Mouse (Mus musculus): ENCODE measurements at regions not wholly inside any gene's neighbourhood (a gene's known extent, or its start where the extent isn't known, plus 50 kb on each side); places are given as distances from the start of the nearest gene placed in this dataset.
A peak's percentile ranks its signal among the peaks of the same experiment; 100 is the strongest.

DNA sequence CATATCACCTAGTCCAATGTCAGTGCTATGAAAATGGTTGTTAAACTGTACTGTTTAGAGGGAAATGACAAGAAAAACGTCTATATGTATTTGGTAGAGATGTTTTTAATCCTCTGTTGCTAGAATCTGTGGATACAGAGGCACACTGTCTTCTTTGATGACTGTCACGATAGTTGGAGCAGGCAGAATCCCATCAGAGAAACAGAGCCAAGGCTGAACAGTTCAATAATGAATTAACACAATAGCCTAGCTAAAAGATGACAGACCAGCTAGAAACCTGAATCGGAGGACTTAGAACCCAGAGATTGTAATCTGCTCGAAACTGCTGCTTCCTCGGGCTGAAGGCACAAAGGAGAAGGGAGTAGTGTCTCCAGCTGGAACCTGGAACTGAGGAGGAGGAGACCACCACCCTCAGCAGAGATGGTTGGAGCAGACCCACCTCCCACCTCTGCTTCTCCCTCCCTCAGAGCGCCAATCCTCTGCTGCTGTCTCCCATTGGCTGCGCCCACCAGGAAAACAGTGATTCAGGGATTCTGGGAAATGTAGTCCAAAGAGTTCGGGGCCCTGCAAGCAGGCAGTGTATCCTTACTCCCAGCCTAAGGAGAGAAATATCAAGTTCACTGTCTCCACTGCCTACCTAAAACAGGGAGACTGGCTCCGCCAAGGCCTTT lies 98.2 kb upstream of the Mgme1 start:
- peak; percentile 58 for DNase-seq

DNA sequence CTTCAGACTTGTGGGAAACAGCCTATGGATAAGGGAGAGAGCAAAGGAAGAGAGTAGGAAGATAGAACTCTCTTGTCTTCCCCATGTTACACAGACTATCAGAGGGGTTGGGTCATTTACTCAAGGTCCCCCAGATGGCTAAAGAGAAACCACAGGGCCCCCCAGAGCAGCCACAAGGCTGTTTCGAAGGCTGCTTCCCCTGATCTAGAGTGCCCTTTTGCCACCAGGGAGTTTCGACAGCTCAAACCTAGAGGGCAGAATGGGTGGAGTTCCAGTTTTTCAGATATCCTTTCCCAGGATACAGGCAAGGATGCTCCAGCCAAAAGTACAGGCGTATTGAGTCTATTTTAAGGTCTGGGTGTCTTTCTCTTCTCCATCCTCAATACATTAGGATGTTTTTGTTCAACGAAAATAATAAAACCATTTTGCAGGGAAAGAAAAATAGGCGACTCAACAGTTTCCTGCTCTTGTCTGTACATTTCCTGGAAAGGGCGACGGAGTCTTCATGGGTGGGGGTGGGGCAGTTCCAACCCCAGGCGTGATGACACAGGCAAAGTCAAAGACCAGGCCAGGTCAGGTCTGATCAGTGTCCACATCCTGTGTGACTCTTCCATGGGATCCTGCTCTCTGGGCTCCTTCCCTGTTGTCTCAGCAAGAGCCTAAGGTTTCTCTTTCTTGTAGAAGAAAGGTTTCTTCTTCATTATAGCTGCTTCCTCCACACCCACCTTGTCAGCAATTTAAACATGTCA lies 96.9 kb upstream of the Mgme1 start:
- DNase-seq = no peak

DNA sequence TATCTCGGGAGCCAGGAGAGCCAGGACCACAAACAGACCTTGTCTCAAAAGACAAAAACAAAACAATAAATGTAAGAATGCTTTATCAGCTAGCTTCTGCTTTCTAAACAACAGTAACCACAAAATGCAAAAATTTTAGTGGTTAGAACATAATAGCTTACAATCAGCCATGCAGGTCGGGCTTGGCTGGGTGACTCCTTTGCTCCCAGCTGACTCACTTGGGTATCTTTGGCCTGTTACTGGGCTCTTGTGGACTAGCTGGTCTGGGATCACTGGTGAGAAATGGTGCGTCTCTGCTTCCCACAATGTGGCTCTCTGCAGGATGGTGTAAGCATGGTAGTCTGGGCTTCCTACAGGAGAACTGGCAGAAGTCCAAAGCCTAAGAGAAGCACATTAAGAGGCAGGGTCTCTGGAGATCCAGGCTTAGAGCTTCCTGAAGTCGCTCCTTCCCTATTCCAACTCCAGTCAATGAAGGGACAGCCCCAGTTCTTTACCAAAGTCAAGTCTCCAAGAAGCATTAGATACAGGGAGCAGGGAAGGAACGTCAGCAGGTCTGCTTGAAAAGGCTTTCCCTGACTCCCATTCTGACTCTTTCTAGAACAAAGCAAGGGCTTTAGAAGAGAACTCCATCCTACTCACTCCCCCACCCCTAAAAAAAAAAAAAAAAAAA lies 96.0 kb upstream of the Mgme1 start:
- no peak for DNase-seq

DNA sequence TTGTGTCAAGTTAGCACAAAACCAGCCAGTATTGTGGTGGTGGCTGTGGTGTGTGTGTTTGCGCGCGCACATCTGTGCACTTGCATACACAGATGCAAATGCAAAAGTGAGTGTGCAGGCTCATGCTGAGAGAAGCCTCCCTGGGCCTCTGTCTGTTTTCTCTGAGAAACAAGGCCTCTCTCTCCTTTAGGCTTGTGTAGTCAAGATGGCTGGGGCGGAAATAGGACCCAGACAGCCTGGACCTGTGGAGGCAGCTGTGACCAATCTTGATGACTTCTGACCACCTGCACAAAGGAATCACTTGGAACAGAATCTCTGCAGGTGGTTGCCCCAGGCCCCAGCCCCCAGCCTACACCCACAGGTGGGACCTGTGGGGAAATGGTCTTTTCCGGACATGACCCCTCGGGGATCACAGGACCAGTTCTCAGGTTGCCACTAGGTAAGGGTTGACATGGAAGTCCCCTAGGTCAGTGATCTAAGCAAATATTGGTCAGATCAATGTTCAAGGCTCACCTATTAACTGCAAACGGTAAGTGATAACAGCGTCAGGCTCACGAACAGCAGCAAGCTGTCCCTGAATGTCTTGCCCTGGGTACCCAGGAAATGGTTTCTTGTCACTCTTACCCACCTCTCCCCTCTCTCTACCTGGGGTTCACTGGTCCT lies 93.8 kb upstream of the Mgme1 start:
- DNase-seq = no peak

DNA sequence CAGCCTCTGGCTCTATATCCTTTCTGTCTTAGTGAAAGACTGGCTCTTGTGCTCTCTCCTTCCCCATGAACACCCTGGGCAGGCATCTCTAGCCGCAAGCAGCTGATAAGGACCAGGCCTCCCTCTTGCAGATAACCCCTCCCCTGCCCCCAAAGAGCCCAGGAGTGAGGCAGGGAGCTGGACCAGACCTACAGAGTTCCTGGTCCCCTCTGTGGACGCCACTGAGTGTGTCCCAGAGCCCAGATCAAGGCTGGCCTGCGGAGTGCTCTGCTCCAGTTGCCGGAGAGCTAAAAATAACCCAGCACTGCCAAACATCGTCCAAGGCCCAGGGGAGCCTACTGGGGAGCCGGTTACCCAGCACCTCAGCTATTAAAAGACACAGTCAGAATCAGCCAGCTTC lies 93.2 kb upstream of the Mgme1 start:
- no peak for DNase-seq

DNA sequence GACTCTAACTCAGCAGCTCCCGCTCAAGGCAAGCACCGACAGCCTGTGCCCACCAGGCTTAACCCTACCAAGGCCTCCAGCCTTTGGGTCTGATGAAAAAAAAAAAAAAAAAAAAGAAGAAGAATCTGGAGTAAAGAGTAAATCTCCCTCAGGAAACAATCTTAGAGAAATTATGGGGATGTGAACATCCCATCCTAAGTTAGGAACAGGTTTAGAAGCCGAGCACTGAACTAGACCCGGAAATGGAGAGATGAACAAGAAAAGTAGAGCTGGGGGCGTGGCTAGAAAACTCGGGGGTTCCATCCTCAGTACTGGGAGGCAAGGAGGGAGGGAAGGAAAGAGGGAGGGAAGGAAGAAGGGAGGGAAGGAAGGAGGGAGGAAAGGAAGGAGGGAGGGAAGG lies 92.5 kb upstream of the Mgme1 start:
- no peak for DNase-seq

DNA sequence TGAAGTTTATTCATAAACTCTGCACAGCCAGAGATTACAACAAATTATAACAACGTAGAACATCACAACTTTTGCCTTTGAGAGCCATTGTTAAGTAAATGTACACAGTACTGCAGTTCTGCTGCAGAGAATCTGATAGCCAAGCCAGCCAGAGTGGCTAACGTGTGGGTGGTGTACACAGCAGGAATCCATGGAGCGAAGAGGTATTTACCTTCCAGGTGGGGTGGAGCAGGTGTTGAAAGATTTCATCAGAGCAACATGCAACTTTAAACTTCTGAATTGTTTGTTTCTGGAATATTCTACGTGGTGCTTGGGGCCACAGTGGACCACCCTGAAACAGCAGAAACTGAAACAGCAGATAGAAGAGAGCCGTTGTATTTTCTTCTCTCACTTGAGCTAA lies 88.4 kb upstream of the Mgme1 start:
- no peak for DNase-seq

DNA sequence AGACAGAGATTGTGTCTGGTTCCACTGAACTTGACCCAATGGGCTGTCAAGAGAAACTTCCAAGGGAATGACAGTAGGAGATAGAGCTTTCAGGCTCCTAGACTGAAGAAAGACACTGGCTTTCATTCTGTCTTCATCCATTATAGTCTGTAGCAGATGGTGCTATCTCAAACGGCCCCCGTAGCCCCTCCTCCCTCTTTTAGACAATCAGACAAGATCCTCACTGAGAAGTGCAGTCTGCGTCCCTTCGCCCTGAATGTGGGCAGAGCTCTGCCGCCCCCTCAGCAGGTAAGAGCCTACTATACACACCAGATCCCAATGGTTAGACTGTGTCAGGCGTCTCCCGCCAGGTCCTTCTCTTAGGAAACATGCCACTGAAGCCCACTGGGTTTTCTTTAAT lies 87.9 kb upstream of the Mgme1 start:
- no peak for DNase-seq

DNA sequence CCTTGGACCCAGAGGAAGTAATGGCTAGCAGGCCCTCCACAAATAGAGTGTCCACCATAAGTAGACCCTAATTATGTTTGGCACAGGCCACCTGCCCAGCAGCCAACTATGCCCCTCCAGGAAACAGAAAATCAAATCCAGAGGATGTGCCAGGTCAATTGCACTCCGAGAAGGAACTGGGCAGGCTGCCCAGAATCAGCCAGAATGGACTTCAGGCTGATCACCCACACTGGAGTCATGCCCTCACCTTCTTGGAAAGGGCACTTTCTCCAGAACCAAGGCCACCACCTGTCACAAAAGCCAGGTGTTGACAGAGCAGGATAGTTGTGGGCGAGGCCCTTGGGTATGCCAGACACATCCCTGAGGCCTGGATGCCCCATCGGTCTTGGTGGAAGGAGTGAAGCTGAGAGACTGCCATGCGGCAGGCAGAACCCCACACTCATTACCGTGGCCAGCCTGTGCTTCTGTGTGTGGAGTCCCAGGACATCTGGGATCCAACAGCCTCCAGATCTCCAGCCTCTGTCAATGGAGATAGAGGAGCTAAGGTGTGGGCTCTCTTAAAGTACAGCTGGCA lies 87.0 kb upstream of the Mgme1 start:
- DNase-seq = peak; percentile 85

DNA sequence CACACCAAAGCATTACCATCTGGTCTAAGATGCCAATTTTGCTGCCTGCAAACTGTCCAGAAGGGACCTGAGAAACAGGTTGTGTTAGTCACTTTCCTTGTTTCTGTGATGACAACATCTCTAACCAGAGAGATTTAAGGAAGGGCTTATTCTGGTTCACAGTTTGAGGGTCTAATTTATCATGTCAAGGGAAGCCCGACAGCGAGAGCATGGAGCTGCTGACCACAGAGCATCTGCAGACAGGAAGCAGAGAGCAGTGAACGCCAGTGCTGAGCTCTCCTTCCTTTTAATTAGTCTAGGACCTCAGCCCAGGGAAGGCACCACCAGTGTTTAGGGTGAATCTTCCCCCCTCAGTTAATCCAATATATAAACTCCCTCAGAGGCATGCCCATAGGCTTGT lies 85.3 kb upstream of the Mgme1 start:
- no peak for DNase-seq

DNA sequence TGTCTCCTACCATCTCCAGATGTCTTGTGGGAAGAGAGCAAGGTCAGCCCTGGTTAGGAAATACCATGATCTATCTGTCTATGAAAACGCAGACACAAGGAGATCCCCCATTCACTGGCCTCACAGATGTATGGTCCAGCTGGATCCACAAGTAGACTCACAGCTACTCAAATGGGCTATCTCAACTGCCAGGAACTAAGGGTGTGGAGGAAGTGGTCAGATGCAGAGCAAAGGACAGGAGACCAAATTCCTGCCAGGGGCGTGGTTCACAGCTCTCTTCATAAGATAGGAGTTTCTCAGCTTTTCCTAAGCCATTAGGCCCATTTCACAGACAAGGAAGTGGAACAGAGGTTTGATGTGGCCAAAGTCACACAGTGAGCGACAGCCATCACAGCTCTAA lies 84.0 kb upstream of the Mgme1 start:
- no peak for DNase-seq

DNA sequence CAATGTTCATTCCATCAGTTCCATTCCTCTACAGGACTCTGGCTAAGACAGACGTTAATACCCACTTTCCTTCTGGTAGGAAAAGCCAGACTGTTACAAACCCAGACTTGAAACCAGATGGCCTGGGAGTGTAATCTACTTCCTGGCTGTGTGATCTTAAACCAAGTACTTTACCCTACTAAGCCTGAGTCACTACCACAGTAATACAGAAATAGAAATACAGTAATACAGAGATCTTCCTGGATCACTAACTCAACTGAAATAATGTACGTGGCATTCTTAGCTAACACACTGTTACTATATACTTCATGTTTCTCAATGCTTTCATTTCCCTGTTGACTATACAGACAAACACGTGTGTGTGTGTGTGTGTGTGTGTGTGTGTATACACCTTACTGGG lies 82.4 kb upstream of the Mgme1 start:
- no peak for DNase-seq

DNA sequence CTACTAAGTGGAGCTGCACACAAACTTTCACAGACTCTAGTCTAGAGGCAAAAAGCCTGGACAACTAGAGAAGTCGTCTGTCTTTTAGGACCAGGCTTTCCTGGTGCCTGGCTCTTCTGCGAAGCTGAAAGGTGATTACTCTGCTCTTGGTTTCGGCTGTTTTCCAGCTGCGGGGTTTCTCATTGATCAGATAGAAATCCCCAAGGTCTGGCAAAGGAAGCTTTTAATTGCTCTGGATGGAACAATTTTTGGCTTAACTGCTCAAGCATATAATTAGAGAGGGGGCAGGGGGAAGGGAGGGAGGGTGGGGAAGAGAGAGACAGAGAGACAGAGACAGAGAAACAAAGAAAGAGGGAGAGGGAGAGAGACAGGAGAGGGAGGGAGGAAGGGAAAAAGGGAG lies 82.0 kb upstream of the Mgme1 start:
- DNase-seq = no peak

DNA sequence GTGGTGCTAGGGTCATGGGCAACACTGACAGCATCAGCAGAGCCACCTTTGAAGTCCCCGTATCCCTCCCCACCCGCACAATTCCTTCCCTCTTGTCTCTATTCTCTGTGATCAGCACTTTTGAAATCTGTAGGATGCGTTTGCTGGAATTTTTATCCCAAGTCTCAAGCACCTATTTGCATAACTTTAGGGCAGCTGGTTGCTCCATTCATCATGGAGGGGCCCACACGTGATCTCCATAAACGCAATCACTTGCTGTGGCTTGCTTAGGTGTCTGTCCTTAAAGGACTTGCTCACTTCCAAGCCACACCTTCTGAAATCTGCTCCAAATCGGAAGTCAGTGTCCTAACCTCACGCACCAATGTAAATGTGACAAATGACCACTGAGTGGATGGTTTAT lies 80.7 kb upstream of the Mgme1 start:
- DNase-seq = no peak

DNA sequence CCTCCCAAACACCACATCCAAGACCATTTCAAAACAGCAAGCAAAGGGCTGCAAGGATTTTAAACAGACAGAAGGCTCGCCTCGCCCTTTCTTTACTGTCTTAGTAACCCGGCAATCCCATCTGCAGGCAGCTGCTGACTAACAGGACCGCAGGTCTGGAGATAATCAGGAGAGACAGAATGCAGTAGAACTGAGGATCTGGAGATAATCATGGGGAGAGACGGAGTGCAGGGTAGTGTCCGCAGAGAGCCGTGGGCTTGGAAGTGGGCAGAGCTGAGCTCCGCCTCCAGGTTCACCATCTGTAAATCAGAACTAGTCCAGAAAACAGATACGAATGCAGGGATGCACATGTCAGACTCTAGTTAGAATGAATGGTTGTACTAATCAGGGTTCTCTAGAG lies 79.4 kb upstream of the Mgme1 start:
- DNase-seq = no peak

DNA sequence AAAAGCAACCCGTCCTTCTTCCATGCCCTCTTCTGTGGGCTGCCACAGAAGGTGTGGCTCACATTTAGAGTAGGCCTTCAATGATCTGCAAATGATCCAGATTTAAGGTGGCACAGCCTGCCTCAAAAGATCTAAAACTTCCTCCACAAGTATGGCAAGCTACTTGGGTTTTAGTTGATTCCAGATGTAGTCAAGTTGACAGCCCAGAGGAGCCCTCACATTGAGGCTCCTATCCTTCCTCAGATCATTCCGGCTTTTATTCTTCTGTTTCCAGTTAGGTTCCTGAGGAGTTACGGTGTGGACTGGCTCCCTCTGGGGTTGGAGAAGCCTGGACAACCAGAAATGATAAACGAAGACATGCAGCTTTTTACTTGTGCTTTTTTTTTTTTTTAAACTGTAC lies 78.8 kb upstream of the Mgme1 start:
- DNase-seq = no peak

DNA sequence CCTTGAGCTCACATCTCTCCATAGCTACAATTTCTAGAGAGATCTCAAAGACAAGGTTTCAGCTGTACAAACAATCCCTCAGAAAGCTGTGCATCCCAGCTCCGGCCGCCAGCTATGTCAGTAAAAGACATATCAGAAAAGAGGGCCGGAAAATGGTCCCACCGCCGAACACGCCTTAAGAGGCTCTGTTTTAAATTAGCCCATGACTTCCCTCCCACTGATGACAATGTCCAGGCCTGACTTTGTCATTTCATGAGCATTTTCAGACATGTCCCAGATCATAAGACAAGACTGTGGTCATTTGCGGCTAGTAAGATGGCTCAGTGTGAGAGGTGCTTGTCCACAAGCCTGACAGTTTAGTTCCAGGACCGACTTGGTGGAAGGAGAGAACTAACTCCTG lies 78.0 kb upstream of the Mgme1 start:
- no peak for DNase-seq

DNA sequence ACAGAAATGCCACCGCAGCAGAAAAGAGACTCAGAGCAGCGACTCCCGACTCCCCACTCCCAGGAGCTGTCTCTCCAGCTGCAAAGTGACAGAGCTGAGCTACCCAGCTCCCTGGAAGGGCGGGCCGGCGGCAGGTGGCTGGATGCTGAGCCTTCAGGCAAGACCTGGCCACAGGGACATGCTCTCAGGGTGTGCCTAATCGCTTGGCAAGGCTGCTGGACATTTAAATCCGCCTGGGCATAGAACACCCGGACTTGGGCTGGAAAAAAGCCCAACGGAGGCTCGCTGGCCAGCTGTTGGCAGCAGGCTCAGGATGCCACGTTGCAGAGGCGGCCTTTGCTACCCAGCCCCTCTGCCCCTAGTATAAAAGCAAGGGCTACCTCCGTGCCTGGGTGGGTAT lies 74.6 kb upstream of the Mgme1 start:
- peak; percentile 50 for DNase-seq

DNA sequence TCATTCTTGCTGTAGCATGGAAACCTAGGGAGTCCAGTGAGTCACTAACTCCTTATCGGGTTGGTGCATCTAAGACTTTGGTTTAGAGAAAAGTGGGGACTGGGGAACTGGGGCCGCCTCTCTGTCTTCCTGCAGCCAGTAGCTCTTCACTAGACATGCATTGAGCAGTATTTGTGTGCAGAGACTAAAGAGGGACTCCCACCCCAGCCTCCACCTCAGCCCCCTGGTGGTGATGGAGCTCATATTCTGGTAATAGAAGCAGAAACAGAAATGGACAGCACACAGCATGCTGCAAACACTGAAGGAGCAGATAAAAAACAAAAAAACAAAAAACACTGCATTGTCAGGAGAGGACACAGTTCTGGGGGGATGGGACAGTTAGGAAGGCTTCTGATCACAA lies 73.3 kb upstream of the Mgme1 start:
- no peak for DNase-seq

DNA sequence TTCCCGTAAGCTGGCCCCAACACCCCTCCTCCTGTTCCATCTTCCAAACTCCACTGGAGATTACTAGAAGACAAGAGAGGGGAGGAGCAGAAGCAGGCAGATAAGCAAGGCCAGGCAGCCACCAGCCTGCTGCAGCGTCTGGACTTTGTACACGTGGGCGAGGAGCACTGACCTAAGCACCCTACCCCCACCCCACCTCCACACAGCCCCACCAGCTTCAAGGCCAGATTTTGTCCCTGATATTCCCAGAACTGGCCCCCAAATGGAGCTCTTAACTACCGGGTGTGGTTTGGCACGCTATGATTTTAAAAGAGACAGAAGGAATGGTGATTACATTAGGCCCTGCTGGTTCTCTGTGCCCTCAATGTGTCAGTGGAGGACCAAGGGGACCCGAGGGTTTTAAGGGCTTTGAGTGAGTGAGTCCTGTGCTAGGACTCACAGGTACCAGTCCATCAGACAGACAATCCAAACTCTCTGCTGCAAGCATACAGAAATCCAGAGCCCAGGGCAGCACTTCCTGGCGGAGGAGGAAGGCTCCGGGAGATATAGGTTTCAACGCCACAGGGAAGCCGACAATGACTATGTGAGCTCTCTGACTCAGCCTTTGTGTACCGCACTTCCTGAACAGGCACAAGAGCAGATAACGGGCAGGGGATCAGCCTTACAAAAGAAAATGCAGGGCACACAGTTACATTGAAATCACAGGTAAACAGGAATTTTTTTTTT lies 72.0 kb upstream of the Mgme1 start:
- peak; percentile 39 for DNase-seq

Measured in kidney, adult 11 months (tissue).